Mouse (Mus musculus) kidney, postnatal 0 days (tissue): ENCODE measurements around the gene Dnajb4. TPM values are rescaled to one million over a fixed set of nuclear protein-coding genes. Genes with fewer than 3 reads are reported as not detected.
"Not testable (repeated sequence)": the region's sequence is repeated elsewhere in the genome, so short reads cannot be mapped to it uniquely, and the experiment has no call there.

ENCODE experiments used
- ATAC-seq: fragments of 200-750 bp; cut with Nextera tagmentation; replicated peaks from 2 replicates; pipeline ENCODE4 v1.8.0; 2017; ENCODE audit warnings: low read depth, moderate number of reproducible peaks, moderate TSS enrichment, moderate library complexity; ENCODE audit not compliant: low FRiP score
- DNase-seq: peaks from one replicate; pipeline ENCODE4 v3.0.0-alpha.2; 2016; ENCODE audit warnings: low spot score
- H3K27ac ChIP-seq: fragments of 300-500 bp; sonication (generic); 2 replicates; pipeline ENCODE4 v1.5.1; 2014; ENCODE audit warnings: mild to moderate bottlenecking
- H3K27me3 ChIP-seq: fragments of 300-500 bp; sonication (generic); 2 replicates; pipeline ENCODE4 v1.6.1; 2014; ENCODE audit warnings: low read length, mixed read lengths; ENCODE audit not compliant: insufficient read depth
- H3K36me3 ChIP-seq: fragments of 300-500 bp; sonication (generic); 2 replicates; pipeline ENCODE4 v1.6.1; 2014; ENCODE audit warnings: low read length, mixed read lengths; ENCODE audit not compliant: insufficient read depth
- H3K4me1 ChIP-seq: fragments of 300-500 bp; sonication (generic); replicated peaks from 2 replicates; pipeline ENCODE4 v1.6.1; 2014; ENCODE audit warnings: antibody characterized with exemption, low read length, mixed read lengths; ENCODE audit not compliant: insufficient read depth
- H3K4me2 ChIP-seq: fragments of 300-500 bp; sonication (generic); 2 replicates; pipeline ENCODE4 v1.6.1; 2014; ENCODE audit warnings: mild to moderate bottlenecking, low read length, moderate library complexity, mixed read lengths
- H3K4me3 ChIP-seq: fragments of 300-500 bp; sonication (generic); replicated peaks from 2 replicates; pipeline ENCODE4 v1.5.1; 2014; ENCODE audit warnings: low read depth, low read length
- H3K9ac ChIP-seq: fragments of 300-500 bp; sonication (generic); 2 replicates; pipeline ENCODE4 v1.6.1; 2014; ENCODE audit warnings: low read depth, low read length
- H3K9me3 ChIP-seq: fragments of 300-500 bp; sonication (generic); replicated peaks from 2 replicates; pipeline ENCODE4 v1.6.1; 2016; ENCODE audit warnings: low read length, inconsistent platforms, mixed read lengths
- CTCF ChIP-seq: IDR thresholded peaks from 2 replicates; pipeline ENCODE4 v1.5.1; 2016; ENCODE audit warnings: antibody characterized with exemption, low read depth, mild to moderate bottlenecking, moderate library complexity
- WGBS: fragments of 180-500 bp; shearing (Covaris S2); extraction: QIAGEN DNeasy Blood & Tissue Kit; methylation state at CpG from one replicate; pipeline ENCODE4 v1.1.7; 2014; 5-methylcytosine and 5-hydroxymethylcytosine counted together
- polyA plus RNA-seq: library from polyadenylated mRNA; unstranded; fragments of >200 nt; fragmentation: Nextera tagmentation; extraction: Ambion mirVana; gene quantifications from 2 replicates; pipeline ENCODE4 v1.2.1, GENCODE M21; 2015

Dnajb4 gene
- polyA plus RNA-seq, 1 experiment from 2014 or later, result 32.5 TPM

DNA sequence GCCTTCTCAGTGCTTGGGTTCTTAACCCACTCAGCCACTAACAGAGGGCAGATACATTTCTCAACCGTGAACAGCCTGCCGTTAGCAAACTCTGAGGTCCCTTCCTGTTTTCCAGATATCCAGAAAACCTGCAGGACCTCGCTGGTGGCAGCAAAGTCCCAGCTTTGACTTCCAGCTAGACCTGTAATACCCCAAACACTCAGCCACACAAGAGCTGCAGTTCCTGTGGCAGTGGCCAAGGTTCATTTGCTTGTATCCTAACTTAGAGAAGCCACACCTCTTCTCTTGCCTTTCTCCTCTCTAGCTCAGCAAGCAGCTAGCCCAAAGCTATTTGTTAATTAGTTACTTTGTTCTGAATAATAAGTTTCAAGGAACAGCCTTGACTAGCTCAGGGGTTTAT lies 60.2 kb downstream of the Dnajb4 start:
- ATAC-seq, result peak; percentile 59
- DNase-seq, result peak; percentile 57
- WGBS, result 39% methylated on average over 3 of the region's 3 CpGs

GRCm38 (mm10) chr3:152149449-152149848 lies 60.7 kb downstream of the Dnajb4 start:
- peak overlapping the region; percentile 80 for H3K27ac ChIP-seq
- no peaks in the 10 kb centered on the region for H3K9me3 ChIP-seq
- no peak overlapping the region for H3K9ac ChIP-seq
- H3K4me3 ChIP-seq, result no peak overlapping the region
- no peak overlapping the region for H3K4me2 ChIP-seq
- H3K36me3 ChIP-seq, result no peaks in the 10 kb centered on the region
- peaks cover 25% of the 10 kb centered on the region; the same call in 1 of the 2 replicates for H3K4me1 ChIP-seq
- 61% methylated on average over 7 of the region's 7 CpGs for WGBS
- DNase-seq (no peak), ATAC-seq (no peak)
- no peak for TF ChIP-seq CTCF
- no peaks in the 10 kb centered on the region for H3K27me3 ChIP-seq

More for the DNA sequence above, 60.2 kb downstream of the Dnajb4 start:
- H3K9me3 ChIP-seq, result no peaks in the 10 kb centered on the region
- H3K4me3 ChIP-seq, result no peak overlapping the region
- peak overlapping the region; percentile 80 for H3K27ac ChIP-seq
- peaks cover 21% of the 10 kb centered on the region; the same call in 1 of the 2 replicates for H3K4me1 ChIP-seq
- no peaks in the 10 kb centered on the region for H3K36me3 ChIP-seq
- no peaks in the 10 kb centered on the region for H3K27me3 ChIP-seq
- no peak for TF ChIP-seq CTCF
- H3K9ac ChIP-seq, result no peak overlapping the region
- no peak overlapping the region for H3K4me2 ChIP-seq

- 59% methylated on average over 12 of the region's 12 CpGs for WGBS
- H3K27me3 ChIP-seq, result no peaks in the 10 kb centered on the region
- peak overlapping the region; percentile 0; the same call in 1 of the 2 replicates for H3K27ac ChIP-seq
- ATAC-seq, result 0 out of 2 replicates have a peak, but pooled peaks have one; percentile 38
- no peak overlapping the region for H3K9ac ChIP-seq
- no peaks in the 10 kb centered on the region for H3K9me3 ChIP-seq
- no peaks in the 10 kb centered on the region for H3K36me3 ChIP-seq
- peaks cover 33% of the 10 kb centered on the region; the same call in 1 of the 2 replicates for H3K4me1 ChIP-seq
- no peak for TF ChIP-seq CTCF
- DNase-seq, result no peak
- H3K4me2 ChIP-seq, result no peak overlapping the region
- no peak overlapping the region for H3K4me3 ChIP-seq
These were observed 62.8 kb downstream of the Dnajb4 start for GRCm38 (mm10) chr3:152147085-152147831.

GRCm38 (mm10) chr3:152145186-152145585 lies 64.9 kb downstream of the Dnajb4 start:
- WGBS, result 5% methylated on average over 2 of the region's 2 CpGs
- H3K27ac ChIP-seq, result peak overlapping the region; percentile 15; the same call in 1 of the 2 replicates

GRCm38 (mm10) chr3:152142989-152143695 lies 67.0 kb downstream of the Dnajb4 start:
- Histone ChIP-seq H3K36me3 (no peaks in the 10 kb centered on the region), H3K27ac (peak overlapping the region; percentile 70), H3K9ac (no peak overlapping the region), H3K4me1 (peaks cover 26% of the 10 kb centered on the region; the same call in 1 of the 2 replicates), H3K9me3 (no peaks in the 10 kb centered on the region), H3K4me2 (no peak overlapping the region), H3K4me3 (no peak overlapping the region), H3K27me3 (no peaks in the 10 kb centered on the region)
- ATAC-seq (no peak), DNase-seq (peak; percentile 68)
- 0 out of 2 replicates have a peak, but pooled peaks have one; percentile 5 for TF ChIP-seq CTCF
- 47% methylated on average over 6 of the region's 6 CpGs for WGBS

More at GRCm38 (mm10) chr3:152145186-152145585, 64.9 kb downstream of the Dnajb4 start:
- no peak overlapping the region for H3K4me3 ChIP-seq
- peak; percentile 88 for DNase-seq
- H3K9ac ChIP-seq, result no peak overlapping the region
- no peaks in the 10 kb centered on the region for H3K9me3 ChIP-seq
- peak; percentile 82 for ATAC-seq
- no peaks in the 10 kb centered on the region for H3K27me3 ChIP-seq
- peaks cover 33% of the 10 kb centered on the region; the same call in 1 of the 2 replicates for H3K4me1 ChIP-seq
- TF ChIP-seq CTCF, result no peak
- H3K36me3 ChIP-seq, result no peaks in the 10 kb centered on the region
- H3K4me2 ChIP-seq, result no peak overlapping the region

GRCm38 (mm10) chr3:152142146-152142545 lies 68.0 kb downstream of the Dnajb4 start:
- no peaks in the 10 kb centered on the region for H3K27me3 ChIP-seq
- no peaks in the 10 kb centered on the region for H3K9me3 ChIP-seq
- H3K27ac ChIP-seq, result no peak overlapping the region
- TF ChIP-seq CTCF, result no peak
- H3K4me2 ChIP-seq, result no peak overlapping the region
- ATAC-seq, result no peak
- DNase-seq, result no peak
- H3K36me3 ChIP-seq, result no peaks in the 10 kb centered on the region
- H3K4me1 ChIP-seq, result peaks cover 18% of the 10 kb centered on the region; the same call in 1 of the 2 replicates
- H3K4me3 ChIP-seq, result no peak overlapping the region
- 65% methylated on average over 3 of the region's 3 CpGs for WGBS
- H3K9ac ChIP-seq, result no peak overlapping the region

DNA sequence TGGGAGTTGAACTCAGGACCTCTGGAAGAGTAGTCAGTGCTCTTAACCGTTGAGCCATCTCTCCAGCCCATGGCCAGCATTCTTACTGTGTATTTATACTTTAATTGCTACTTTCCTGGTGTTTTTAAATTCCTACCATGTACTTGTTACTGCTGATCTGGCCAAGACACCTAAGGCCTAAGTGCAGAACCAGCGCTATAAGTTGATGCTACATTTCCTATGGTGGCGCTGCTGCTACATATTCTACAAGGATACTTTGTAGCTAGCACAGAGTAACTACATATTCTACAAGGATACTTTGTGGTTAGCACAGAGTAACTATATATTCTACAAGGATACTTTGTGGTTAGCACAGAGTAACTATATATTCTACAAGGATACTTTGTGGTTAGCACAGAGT lies 70.8 kb downstream of the Dnajb4 start:
- not testable (repeated sequence) for H3K9ac ChIP-seq, ATAC-seq, H3K4me2 ChIP-seq, H3K4me1 ChIP-seq, H3K36me3 ChIP-seq, H3K9me3 ChIP-seq, H3K27me3 ChIP-seq, DNase-seq, H3K4me3 ChIP-seq, H3K27ac ChIP-seq
- 88% methylated on average over 3 of the region's 3 CpGs for WGBS

DNA sequence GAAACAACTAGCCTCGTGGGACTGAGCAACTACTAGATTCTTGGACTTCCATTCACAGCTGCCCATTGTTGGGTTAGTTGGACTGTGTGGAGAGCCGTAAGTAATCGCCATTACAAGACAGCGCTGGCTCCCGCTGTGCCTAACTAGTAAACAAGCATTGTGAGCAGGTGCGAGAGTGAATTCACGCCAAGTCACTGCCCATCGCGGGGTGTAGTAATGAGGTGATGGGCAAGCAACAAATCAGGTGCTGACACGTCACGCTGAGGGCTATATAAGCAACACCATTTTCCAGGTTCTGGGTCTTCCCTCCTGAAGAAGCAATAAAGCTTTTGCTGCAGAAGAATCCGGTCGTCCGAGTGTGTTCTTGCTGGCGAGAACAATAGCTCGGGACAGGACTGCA lies 74.0 kb downstream of the Dnajb4 start:
- 90% methylated on average over 16 of the region's 16 CpGs for WGBS
- not testable (repeated sequence) for H3K27ac ChIP-seq, H3K4me3 ChIP-seq, ATAC-seq, H3K9ac ChIP-seq, H3K36me3 ChIP-seq, DNase-seq, H3K9me3 ChIP-seq, H3K4me2 ChIP-seq, H3K27me3 ChIP-seq, H3K4me1 ChIP-seq
